Mouse (Mus musculus) lung, embryonic 14.5 days (tissue): ENCODE measurements around the gene Gm128. TPM values are rescaled to one million over a fixed set of nuclear protein-coding genes. Genes with fewer than 3 reads are reported as not detected.

Source experiments
- ATAC-seq: fragments of 200-750 bp; cut with Nextera tagmentation; 2 replicates; pipeline ENCODE4 v1.8.0; 2017; ENCODE audit warnings: mild to moderate bottlenecking, moderate TSS enrichment, moderate library complexity; ENCODE audit not compliant: insufficient read depth
- DNase-seq: peaks from one replicate; pipeline ENCODE4 v3.0.0-alpha.2; 2015
- H3K27ac ChIP-seq: fragments of 300-500 bp; sonication (generic); 2 replicates; pipeline ENCODE4 v1.5.1; 2014; ENCODE audit warnings: low read depth, mild to moderate bottlenecking, moderate library complexity
- H3K27me3 ChIP-seq: fragments of 300-500 bp; sonication (generic); 2 replicates; pipeline ENCODE4 v1.6.1; 2014; ENCODE audit warnings: low read length, control low read depth; ENCODE audit not compliant: insufficient read depth
- H3K36me3 ChIP-seq: fragments of 300-500 bp; sonication (generic); 2 replicates; pipeline ENCODE4 v1.6.1; 2014; ENCODE audit warnings: control low read depth; ENCODE audit not compliant: insufficient read depth
- H3K4me1 ChIP-seq: fragments of 300-500 bp; sonication (generic); 2 replicates; pipeline ENCODE4 v1.6.1; 2014; ENCODE audit warnings: antibody characterized with exemption, control low read depth; ENCODE audit not compliant: insufficient read depth
- H3K4me2 ChIP-seq: fragments of 300-500 bp; sonication (generic); 2 replicates; pipeline ENCODE4 v1.6.1; 2014; ENCODE audit warnings: mild to moderate bottlenecking
- H3K4me3 ChIP-seq: fragments of 300-500 bp; sonication (generic); 2 replicates; pipeline ENCODE4 v1.5.1; 2014; ENCODE audit warnings: low read depth, low read length
- H3K9ac ChIP-seq: fragments of 300-500 bp; sonication (generic); 2 replicates; pipeline ENCODE4 v1.6.1; 2014
- H3K9me3 ChIP-seq: fragments of 300-500 bp; sonication (generic); 2 replicates; pipeline ENCODE4 v1.6.1; 2016; ENCODE audit warnings: low read depth, low read length, control low read depth
- CTCF ChIP-seq: IDR thresholded peaks from 2 replicates; pipeline ENCODE4 v1.5.1; 2016; ENCODE audit warnings: antibody characterized with exemption, low read depth
- WGBS: fragments of 180-500 bp; shearing (Covaris S2); extraction: QIAGEN DNeasy Blood & Tissue Kit; methylation state at CpG from one replicate; pipeline ENCODE4 v1.1.7; 2014; 5-methylcytosine and 5-hydroxymethylcytosine counted together
- polyA plus RNA-seq: library from polyadenylated mRNA; unstranded; fragments of >200 nt; fragmentation: Nextera tagmentation; extraction: Ambion mirVana; gene quantifications from 2 replicates; pipeline ENCODE4 v1.2.1, GENCODE M21; 2014

Gm128 gene
- polyA plus RNA-seq, 1 experiment from 2014 or later = 0.67 TPM

DNA sequence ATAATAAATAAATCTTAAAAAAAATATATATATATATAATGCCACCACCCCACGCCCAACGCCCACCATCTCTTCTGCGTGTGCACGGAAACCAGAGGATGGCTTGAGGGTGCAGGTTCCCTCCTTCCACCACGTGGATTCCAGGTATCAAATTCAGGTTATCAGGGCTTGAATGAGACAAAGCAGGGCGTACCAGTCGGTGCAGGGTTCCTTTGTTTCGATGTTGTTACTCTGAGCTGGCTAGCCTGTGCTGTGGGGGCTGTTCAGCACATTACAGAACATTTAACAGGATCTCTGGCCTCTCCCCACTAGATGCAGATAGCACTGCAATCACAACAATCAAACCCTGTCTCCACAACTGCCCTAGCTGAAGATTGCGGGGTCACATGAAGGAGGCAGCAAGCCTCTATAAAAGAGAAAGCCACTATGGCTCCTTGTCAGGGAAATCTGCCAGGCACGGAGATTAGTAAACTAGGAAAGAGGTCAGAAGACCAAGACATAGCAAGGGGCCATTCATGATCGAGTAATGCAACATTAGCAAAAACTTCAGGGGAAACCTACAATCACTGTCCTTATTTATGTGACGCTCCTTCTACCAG is 29.5 kb upstream of the Gm128 start:
- Histone ChIP-seq H3K27me3 (no peaks in the 10 kb centered on the region), H3K4me3 (no peak overlapping the region), H3K9ac (no peak overlapping the region), H3K4me1 (no peaks in the 10 kb centered on the region), H3K27ac (no peak overlapping the region), H3K36me3 (peaks cover 22% of the 10 kb centered on the region), H3K9me3 (no peaks in the 10 kb centered on the region), H3K4me2 (no peak overlapping the region)
- no peak for TF ChIP-seq CTCF
- no peak for DNase-seq
- ATAC-seq = no peak
- 82% methylated on average over 12 of the region's 12 CpGs for WGBS

DNA sequence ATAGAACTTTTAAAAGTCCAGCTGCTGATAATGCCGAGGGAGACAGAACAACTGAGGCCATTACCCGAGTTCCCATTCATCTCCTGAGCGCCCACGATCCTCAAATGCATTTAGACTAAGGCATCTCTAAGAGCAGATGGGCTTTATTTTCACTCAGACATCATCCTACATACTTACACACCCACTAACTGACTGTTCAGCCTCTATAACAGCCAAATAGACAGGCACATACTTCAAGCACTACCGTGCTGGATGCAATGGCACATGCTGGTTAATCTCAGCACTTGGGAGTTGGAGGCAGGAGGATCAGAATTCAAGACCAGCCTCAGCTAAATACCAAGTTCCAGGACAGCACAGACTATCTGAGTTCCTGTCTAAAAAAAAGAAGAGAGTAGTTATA is 28.4 kb upstream of the Gm128 start:
- no peak for TF ChIP-seq CTCF
- Histone ChIP-seq H3K36me3 (peaks cover 30% of the 10 kb centered on the region), H3K4me2 (no peak overlapping the region), H3K4me1 (no peaks in the 10 kb centered on the region), H3K9me3 (no peaks in the 10 kb centered on the region), H3K27me3 (no peaks in the 10 kb centered on the region), H3K27ac (no peak overlapping the region), H3K4me3 (no peak overlapping the region), H3K9ac (no peak overlapping the region)
- DNase-seq (no peak), ATAC-seq (no peak)
- 83% methylated on average over 5 of the region's 5 CpGs for WGBS

GRCm38 (mm10) chr3:95267855-95268254 is 26.5 kb upstream of the Gm128 start:
- no peak for ATAC-seq
- H3K36me3 ChIP-seq = peaks cover 46% of the 10 kb centered on the region

DNA sequence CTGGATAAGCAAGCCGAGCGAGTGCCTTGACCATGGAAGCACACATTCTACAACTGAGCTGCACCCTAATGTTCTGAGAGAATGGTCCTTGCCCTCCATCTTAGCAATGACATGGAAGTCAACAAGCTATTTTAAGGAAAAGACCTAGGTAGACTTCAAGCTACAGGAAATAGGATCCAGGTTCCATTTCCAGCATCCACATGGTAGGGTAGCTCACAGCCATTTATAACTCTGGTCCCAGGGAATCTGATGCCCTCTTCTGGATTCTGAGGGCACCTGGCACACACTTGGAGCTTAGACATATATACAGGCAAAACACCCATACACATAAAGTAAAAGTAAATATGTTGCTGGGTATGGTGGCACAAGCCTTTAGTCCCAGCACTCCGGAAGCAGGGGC is 24.7 kb upstream of the Gm128 start:
- Histone ChIP-seq H3K4me1 (no peaks in the 10 kb centered on the region), H3K27ac (no peak overlapping the region), H3K27me3 (no peaks in the 10 kb centered on the region), H3K9me3 (no peaks in the 10 kb centered on the region), H3K36me3 (peaks cover 58% of the 10 kb centered on the region), H3K4me2 (no peak overlapping the region), H3K4me3 (no peak overlapping the region), H3K9ac (no peak overlapping the region)
- ATAC-seq (no peak), DNase-seq (no peak)
- TF ChIP-seq CTCF = no peak
- 91% methylated on average over 3 of the region's 3 CpGs for WGBS

More at GRCm38 (mm10) chr3:95267855-95268254, 26.5 kb upstream of the Gm128 start:
- DNase-seq = no peak
- no peak overlapping the region for H3K4me2 ChIP-seq
- no peak overlapping the region for H3K9ac ChIP-seq
- no peak overlapping the region for H3K27ac ChIP-seq
- no peaks in the 10 kb centered on the region for H3K4me1 ChIP-seq
- no peak overlapping the region for H3K4me3 ChIP-seq
- no peaks in the 10 kb centered on the region for H3K27me3 ChIP-seq
- no peak for TF ChIP-seq CTCF
- no peaks in the 10 kb centered on the region for H3K9me3 ChIP-seq

GRCm38 (mm10) chr3:95264724-95265123 is 23.3 kb upstream of the Gm128 start:
- Histone ChIP-seq H3K4me1 (no peaks in the 10 kb centered on the region), H3K9ac (no peak overlapping the region), H3K27ac (no peak overlapping the region), H3K36me3 (peaks cover 69% of the 10 kb centered on the region), H3K9me3 (no peaks in the 10 kb centered on the region), H3K4me2 (no peak overlapping the region), H3K27me3 (no peaks in the 10 kb centered on the region), H3K4me3 (no peak overlapping the region)
- no peak for TF ChIP-seq CTCF
- DNase-seq (no peak), ATAC-seq (no peak)
- 71% methylated on average over 1 of the region's 1 CpGs for WGBS

DNA sequence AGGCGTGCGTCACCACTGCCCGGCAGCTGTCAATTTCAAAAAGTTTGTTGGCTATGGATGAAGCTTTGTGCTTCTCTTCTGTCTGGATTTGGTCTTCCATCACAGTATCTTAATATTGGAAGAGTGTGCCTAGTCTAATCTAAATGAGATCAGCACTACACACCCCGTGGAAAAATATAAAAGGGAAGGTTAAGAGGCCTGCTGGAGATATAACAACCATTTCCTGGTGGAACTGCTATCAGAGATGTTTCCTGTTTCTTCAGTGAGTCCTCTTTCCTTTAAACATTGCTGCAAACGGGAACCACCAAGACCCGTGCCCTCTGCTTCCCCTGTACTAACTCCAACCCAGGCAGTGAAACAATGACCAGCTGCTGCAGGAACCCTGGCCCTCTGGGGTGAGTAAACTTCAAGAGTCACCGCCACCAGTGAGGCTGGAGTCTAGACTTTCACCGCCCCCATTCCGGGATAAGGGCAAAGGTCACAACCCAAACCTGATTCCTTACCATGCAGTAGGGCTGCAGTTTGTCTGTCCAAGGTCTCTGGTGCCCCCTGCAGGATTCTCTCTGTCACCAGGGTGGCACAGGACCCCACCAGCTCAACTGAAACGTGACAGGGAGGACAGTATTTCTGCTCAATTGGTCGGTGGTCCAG is 21.8 kb upstream of the Gm128 start:
- WGBS = 43% methylated on average over 11 of the region's 11 CpGs
- peak; percentile 80 for DNase-seq
- no peaks in the 10 kb centered on the region for H3K27me3 ChIP-seq
- no peaks in the 10 kb centered on the region for H3K9me3 ChIP-seq
- TF ChIP-seq CTCF = peak; percentile 76
- H3K4me2 ChIP-seq = no peak overlapping the region
- no peak overlapping the region for H3K27ac ChIP-seq
- ATAC-seq = peak; percentile 49; the same call in 1 of the 2 replicates
- peaks cover 70% of the 10 kb centered on the region for H3K36me3 ChIP-seq
- H3K4me3 ChIP-seq = no peak overlapping the region
- H3K9ac ChIP-seq = no peak overlapping the region
- no peaks in the 10 kb centered on the region for H3K4me1 ChIP-seq

- DNase-seq (no peak), ATAC-seq (no peak)
- H3K4me3 ChIP-seq = no peak overlapping the region
- H3K4me1 ChIP-seq = no peaks in the 10 kb centered on the region
- no peaks in the 10 kb centered on the region for H3K27me3 ChIP-seq
- no peak overlapping the region for H3K27ac ChIP-seq
- H3K36me3 ChIP-seq = peaks cover 70% of the 10 kb centered on the region
- WGBS = 94% methylated on average over 4 of the region's 4 CpGs
- H3K9ac ChIP-seq = no peak overlapping the region
- TF ChIP-seq CTCF = no peak
- no peaks in the 10 kb centered on the region for H3K9me3 ChIP-seq
- H3K4me2 ChIP-seq = no peak overlapping the region
Measured at GRCm38 (mm10) chr3:95261975-95262374, 20.6 kb upstream of the Gm128 start.
